Mouse (Mus musculus) small intestine, adult 2 months (tissue): Measurements from ENCODE around the gene Ptprn2. TPM values are rescaled to one million over a fixed set of nuclear protein-coding genes. Genes with fewer than 3 reads are reported as not detected.

ENCODE experiments used
- H3K27ac ChIP-seq: fragments of 200-500 bp; 2 replicates; pipeline ENCODE4 v1.5.1; 2012; ENCODE audit warnings: low read depth, low read length, control low read depth, inconsistent platforms; ENCODE audit not compliant: insufficient read depth
- H3K27me3 ChIP-seq: fragments of 200-500 bp; 2 replicates; pipeline ENCODE4 v1.6.1; 2012; ENCODE audit warnings: mild to moderate bottlenecking, moderate library complexity, low read length, inconsistent platforms; ENCODE audit not compliant: control insufficient read depth, insufficient read depth
- H3K36me3 ChIP-seq: fragments of 200-500 bp; 2 replicates; pipeline ENCODE4 v1.6.1; 2012; ENCODE audit warnings: mild to moderate bottlenecking, low read length, control low read depth, inconsistent platforms; ENCODE audit not compliant: control insufficient read depth, insufficient read depth
- H3K4me1 ChIP-seq: fragments of 200-500 bp; 2 replicates; pipeline ENCODE4 v1.6.1; 2012; ENCODE audit warnings: low read length, inconsistent platforms, mixed read lengths; ENCODE audit not compliant: control insufficient read depth, insufficient read depth, insufficient read length
- H3K4me3 ChIP-seq: fragments of 200-500 bp; 2 replicates; pipeline ENCODE4 v1.5.1; 2012; ENCODE audit warnings: low read depth, mild to moderate bottlenecking, control low read depth, inconsistent platforms, low read length, moderate library complexity
- CTCF ChIP-seq: fragments of 200-500 bp; IDR thresholded peaks from 2 replicates; pipeline ENCODE4 v1.5.1; 2012; ENCODE audit warnings: low read depth, mild to moderate bottlenecking, control low read depth, inconsistent platforms, low read length, moderate library complexity, mixed read lengths; ENCODE audit not compliant: insufficient replicate concordance, insufficient read length; ENCODE audit errors: extremely low read depth
- POLR2A ChIP-seq: fragments of 200-500 bp; IDR thresholded peaks from 2 replicates; pipeline ENCODE4 v1.6.1; 2012; ENCODE audit warnings: low read depth, mild to moderate bottlenecking, control low read depth, inconsistent platforms, low read length, moderate library complexity
- WGBS: fragments of 180-500 bp; shearing (Covaris S2); methylation state at CpG from one replicate; pipeline ENCODE4 v1.1.7; 2018; 5-methylcytosine and 5-hydroxymethylcytosine counted together
- polyA plus RNA-seq: library from polyadenylated mRNA; depleted of rRNA; stranded (reverse); fragments of >200 nt; gene quantifications from 2 replicates; pipeline ENCODE4 v1.2.3, GENCODE M21; 2012

The Ptprn2 gene
- polyA plus RNA-seq, 1 experiment = 11.6 TPM

GRCm38 (mm10) chr12:117224036-117224435 lies 738.5 kb downstream of the Ptprn2 start:
- no peak overlapping the region for H3K27ac ChIP-seq
- TF ChIP-seq POLR2A (no peak), CTCF (no peak)
- H3K27me3 ChIP-seq = no peaks in the 10 kb centered on the region
- H3K4me3 ChIP-seq = no peak overlapping the region
- H3K36me3 ChIP-seq = no peaks in the 10 kb centered on the region
- H3K4me1 ChIP-seq = no peaks in the 10 kb centered on the region; the same call in 1 of the 2 replicates
- WGBS = 71% methylated on average over 1 of the region's 1 CpGs

GRCm38 (mm10) chr12:117227236-117227635 lies 741.7 kb downstream of the Ptprn2 start:
- H3K27ac ChIP-seq = no peak overlapping the region
- no peaks in the 10 kb centered on the region for H3K36me3 ChIP-seq
- H3K27me3 ChIP-seq = no peaks in the 10 kb centered on the region
- H3K4me3 ChIP-seq = no peak overlapping the region
- H3K4me1 ChIP-seq = no peaks in the 10 kb centered on the region; the same call in 1 of the 2 replicates
- TF ChIP-seq CTCF = no peak
- 39% methylated on average over 3 of the region's 3 CpGs for WGBS

- Histone ChIP-seq H3K27ac (no peak overlapping the region), H3K4me1 (no peaks in the 10 kb centered on the region; the same call in 1 of the 2 replicates), H3K36me3 (no peaks in the 10 kb centered on the region), H3K27me3 (no peaks in the 10 kb centered on the region), H3K4me3 (no peak overlapping the region)
- WGBS = 89% methylated on average over 4 of the region's 4 CpGs
- no peak for TF ChIP-seq POLR2A
- no peak for TF ChIP-seq CTCF
Observed at GRCm38 (mm10) chr12:117229442-117229841, 743.9 kb downstream of the Ptprn2 start.

DNA sequence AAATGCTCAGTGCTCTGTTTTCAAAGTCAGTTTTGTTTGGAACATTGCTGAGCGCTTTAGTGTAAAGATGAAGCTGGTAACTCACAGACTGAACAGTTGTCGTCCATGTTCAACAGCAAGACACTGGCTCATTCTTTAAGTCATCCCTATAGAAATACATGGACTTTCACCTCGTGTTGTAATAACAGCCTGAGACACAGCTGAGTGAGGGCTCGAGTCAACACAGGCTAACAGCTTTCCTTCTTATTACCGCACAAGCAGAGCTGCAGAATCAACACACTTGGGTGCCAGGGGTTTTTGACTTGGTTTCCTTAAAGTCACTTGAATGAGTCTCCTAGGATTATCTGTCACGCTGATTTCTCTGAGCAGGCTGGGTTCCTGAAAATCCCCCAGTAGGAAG lies 744.8 kb downstream of the Ptprn2 start:
- TF ChIP-seq CTCF (no peak), POLR2A (no peak)
- WGBS = 47% methylated on average over 6 of the region's 6 CpGs

GRCm38 (mm10) chr12:117231850-117232249 lies 746.3 kb downstream of the Ptprn2 start:
- Histone ChIP-seq H3K4me3 (no peak overlapping the region), H3K27ac (no peak overlapping the region), H3K27me3 (no peaks in the 10 kb centered on the region), H3K4me1 (no peaks in the 10 kb centered on the region; the same call in 1 of the 2 replicates), H3K36me3 (no peaks in the 10 kb centered on the region)
- 75% methylated on average over 5 of the region's 5 CpGs for WGBS
- TF ChIP-seq CTCF (no peak), POLR2A (no peak)

More for the DNA sequence above, 744.8 kb downstream of the Ptprn2 start:
- Histone ChIP-seq H3K4me1 (no peaks in the 10 kb centered on the region; the same call in 1 of the 2 replicates), H3K4me3 (no peak overlapping the region), H3K27me3 (no peaks in the 10 kb centered on the region), H3K27ac (no peak overlapping the region), H3K36me3 (no peaks in the 10 kb centered on the region)

DNA sequence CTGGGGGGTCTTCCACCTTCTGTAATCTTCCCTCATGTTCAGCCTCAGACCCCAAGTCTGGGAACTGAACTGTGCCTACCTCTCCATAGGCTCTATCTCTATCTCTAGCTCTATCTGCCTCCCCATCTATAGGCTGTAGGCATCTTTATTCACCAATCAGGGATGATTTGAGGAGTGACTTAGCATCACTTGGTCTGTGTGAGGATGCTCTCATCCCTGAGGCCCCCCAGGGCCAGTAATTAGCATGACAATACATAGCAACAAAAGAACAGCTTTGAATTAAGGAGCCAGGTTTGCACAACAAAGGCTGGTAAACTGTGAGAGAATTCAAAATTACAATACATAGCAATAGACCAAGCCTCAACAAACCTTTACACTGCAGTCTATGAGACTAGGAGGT lies 749.6 kb downstream of the Ptprn2 start:
- Histone ChIP-seq H3K36me3 (no peaks in the 10 kb centered on the region), H3K27me3 (no peaks in the 10 kb centered on the region), H3K27ac (no peak overlapping the region), H3K4me3 (no peak overlapping the region), H3K4me1 (no peaks in the 10 kb centered on the region)
- no peak for TF ChIP-seq CTCF
- no peak for TF ChIP-seq POLR2A

GRCm38 (mm10) chr12:117236020-117236734 lies 750.7 kb downstream of the Ptprn2 start:
- Histone ChIP-seq H3K4me3 (no peak overlapping the region), H3K27ac (no peak overlapping the region), H3K27me3 (no peaks in the 10 kb centered on the region), H3K4me1 (no peaks in the 10 kb centered on the region), H3K36me3 (no peaks in the 10 kb centered on the region)
- TF ChIP-seq CTCF = no peak
- no peak for TF ChIP-seq POLR2A
- 68% methylated on average over 4 of the region's 4 CpGs for WGBS
